Mouse (Mus musculus): ENCODE results near the gene Atm.

- TF ChIP-seq CTCF (conservative IDR thresholded peaks at IDR 0.05; ENCODE audit: low read length) (no peak), POU5F1 (IDR thresholded peaks at IDR 0.05; ENCODE audit: borderline replicate concordance, low read length) (no peak), NANOG (IDR thresholded peaks at IDR 0.05; ENCODE audit: borderline replicate concordance, low read length) (no peak)
Measured at GRCm38 (mm10) chr9:53581870-53582269, 45.3 kb upstream of the Atm start.

Measured in E14TG2a.4 (cell line).